Mouse (Mus musculus) thymus, postnatal 4 days (tissue): ENCODE measurements at regions not wholly inside any gene's neighbourhood (a gene's known extent, or its start where the extent isn't known, plus 50 kb on each side); places are given as distances from the start of the nearest gene placed in this dataset.

Source experiments
- DNase-seq: peaks from one replicate; pipeline ENCODE4 v3.0.0; 2021

DNA sequence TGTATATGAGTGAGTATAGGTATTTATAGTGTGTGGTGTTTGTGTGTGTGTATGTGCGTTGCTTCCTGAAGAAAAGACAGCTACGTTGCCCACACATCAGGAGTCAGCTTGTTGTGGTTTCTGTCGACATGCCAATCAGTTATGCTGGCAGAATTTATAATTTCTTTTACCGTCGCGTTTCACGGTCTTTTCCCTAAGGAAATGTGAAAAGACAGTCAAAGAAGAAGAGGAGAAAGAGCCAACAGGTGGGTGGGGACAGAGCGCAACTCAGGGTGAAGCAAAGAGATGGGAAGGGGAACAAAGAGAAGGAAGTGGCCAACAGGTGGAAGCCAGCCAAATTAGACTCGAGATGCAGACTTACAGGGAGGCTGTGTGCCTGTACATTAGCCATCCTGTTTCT is 204.2 kb downstream of the Rpap3 start:
- DNase-seq = no peak

GRCm38 (mm10) chr15:97499821-97500385 is 205.7 kb downstream of the Rpap3 start:
- no peak for DNase-seq

DNA sequence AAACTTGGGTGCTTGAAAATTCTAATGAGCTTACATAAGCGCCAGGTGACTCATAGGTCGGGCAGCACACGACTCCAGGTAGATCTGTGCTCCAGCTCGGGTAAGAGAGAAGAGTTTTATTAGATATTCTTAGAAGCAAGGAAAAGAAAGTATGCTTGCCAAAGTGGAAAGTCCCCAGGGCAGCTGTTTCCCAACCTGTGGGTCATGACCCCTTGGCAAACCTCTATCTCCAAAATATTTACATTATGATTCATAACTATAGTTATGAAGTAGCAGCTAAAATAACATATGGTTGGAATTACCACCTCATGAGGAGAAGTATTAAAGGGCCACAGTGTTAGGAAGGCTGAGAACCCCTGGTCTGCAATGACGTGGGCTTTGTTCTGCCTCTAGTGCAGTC is 206.4 kb downstream of the Rpap3 start:
- DNase-seq = no peak

- peak; percentile 65 for DNase-seq
Measured at GRCm38 (mm10) chr15:97498375-97498774, 207.2 kb downstream of the Rpap3 start.

DNA sequence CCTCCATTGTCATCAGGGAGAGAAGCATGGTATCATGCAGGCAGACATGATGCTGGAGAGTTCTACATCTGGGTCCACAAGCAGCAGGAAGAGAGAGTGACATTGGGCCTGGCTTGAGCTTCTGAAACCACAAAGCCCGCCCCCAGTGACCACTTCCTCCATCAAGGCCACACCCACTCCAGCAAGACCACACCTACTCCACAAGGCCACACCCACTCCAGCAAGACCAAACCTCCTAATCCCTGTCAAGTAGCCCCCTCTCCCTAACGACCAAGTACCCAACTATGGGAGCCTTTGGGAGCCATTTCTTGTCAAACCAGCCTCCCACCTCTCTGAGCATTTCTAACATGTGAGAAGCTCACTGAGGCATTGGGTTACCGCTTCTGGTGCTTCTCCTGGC is 209.6 kb downstream of the Rpap3 start:
- no peak for DNase-seq

DNA sequence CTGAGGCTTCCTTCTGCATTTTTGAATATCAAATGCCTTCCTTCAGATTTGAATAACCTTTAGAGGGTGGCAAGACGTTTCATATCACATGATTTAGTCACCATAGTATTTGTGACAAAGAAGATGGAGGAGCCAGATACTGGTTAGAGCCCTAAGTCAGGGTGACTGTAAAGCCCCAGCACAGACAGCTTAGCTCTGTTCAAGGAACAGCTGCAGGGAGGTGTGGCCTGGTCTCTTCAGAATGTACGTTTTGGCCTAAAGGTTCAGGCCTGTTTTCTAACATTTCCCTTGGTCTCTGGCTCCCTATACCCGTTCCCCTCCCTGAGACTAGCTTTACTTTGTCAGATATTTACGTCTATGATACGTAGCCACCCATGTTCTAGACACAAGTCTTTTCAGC is 212.3 kb downstream of the Rpap3 start:
- no peak for DNase-seq

DNA sequence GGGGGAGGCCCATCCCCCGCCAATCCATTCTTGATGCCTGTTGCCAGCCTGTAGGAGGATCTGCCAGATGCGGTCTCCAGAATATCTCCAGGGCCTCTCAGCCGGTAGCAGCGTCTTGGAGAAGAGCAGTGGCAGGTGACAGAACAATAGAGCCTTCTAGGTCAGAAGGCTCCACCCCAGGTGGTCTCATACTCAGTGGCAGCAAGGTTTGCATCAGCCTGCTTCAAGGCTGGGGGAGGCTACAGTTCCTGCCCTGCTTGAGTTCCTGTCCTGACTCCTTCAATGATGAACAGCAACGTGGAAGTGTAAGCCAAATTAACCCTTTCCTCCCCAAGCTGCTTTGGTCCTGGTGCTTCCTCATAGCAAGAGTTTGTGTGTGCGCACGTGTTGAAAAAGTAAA is 213.8 kb downstream of the Rpap3 start:
- DNase-seq = no peak

DNA sequence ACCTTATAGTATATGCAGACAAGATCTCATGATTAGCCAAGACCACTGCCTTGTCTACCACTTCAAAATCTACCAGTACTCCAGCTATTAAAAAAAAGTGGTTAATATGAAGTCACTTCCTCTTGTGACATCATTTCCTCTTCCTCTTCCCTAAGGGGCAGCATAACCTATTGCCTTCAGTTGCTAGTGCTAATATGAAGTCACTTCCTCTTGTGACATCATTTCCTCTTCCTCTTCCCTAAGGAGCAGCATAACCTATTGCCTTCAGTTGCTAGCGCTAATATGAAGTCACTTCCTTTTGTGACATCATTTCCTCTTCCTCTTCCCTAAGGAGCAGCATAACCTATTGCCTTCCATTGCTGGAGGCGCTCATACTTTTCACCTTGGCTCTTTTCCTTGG is 218.2 kb downstream of the Rpap3 start:
- DNase-seq = no peak

DNA sequence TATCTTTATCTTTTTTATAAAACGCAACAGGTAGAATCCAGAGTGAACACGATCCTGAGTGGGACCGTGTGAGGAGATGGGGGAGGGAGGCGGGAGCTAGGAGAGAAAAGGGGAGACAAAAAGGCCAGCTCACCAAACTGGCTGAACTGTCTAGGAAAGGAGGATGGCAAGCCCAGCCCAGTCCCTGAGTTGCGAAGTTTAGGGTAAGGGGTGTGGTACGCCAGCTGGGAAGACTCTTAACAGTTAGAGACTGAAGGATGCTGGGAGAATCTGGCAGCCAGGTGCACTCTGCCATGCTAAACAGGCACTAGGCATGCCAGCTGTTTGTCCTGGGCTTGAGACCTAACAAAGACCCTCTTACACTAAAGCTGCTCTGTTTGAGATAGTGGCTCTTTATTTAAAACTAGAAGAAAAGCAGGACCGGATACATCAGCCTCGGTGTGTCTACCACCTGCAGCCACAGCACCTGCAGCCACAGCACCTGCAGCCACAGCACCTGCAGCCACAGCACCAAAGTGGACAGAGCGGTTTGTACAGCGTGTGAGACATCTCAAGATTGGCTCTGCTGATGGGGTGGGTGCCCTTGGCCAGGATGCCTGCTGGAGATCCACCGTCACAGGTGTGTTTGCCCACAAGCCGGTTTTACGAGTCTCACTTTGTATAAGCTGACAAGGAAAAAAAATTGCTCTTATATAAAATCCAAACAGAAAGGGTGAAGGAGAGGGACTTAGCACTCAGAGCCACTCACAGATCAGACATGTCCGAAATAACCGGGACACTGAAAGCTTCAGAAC is 225.1 kb upstream of the Amigo2 start:
- no peak for DNase-seq

DNA sequence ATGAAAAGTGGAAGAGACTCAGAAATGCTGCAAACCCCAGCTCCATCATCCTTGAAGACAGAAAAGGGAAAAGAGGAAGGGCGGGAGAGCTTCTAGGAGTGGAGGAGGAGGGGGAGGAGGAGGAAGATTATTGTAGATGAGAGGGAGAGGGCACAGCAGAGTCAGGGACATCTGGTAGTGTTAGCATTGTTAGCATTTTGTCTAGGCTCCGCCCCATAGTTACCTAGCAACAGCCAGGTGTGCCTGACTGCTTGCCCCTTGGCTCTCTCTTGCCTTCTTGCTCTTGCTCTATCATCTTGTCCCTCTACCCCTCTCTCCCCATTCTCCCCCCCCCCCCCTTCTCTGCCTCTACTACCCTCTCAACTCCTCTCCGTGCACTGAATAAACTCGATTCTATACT is 224.4 kb upstream of the Amigo2 start:
- no peak for DNase-seq

DNA sequence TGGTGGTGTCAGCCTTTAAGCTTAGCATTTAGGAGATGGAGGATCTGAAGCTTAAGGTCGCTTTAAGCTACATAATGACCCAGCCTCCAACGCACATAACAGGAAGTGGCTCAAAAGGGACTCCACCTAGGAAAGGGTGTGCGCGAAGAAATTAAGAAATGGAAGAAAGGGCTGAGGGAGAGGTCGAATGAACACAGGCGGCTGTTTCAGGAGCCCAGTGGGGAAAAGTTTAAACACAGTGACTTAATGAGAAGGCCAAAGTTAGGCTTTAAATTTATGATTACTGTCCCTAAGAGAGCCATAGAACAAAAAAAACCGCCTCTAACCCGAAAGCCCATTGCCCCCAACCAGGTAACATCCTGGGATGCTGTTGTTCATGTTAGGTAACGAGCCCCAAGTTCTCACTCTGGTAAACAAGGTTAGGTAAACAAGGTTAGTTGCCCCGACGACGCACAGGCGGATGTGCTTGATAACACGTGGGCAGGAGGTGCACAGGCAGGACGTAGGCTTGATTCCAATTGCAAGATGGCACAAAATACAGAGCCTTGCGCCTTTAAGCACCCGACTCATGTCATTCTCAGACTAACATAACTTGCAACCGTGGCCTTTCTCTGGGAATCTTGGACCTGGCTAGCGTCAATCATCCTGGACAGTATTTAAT is 222.7 kb upstream of the Amigo2 start:
- peak; percentile 47 for DNase-seq

- DNase-seq = peak; percentile 78
Measured at GRCm38 (mm10) chr15:97468732-97469683, 221.9 kb upstream of the Amigo2 start.

GRCm38 (mm10) chr15:97467781-97468485 is 220.8 kb upstream of the Amigo2 start:
- no peak for DNase-seq

DNA sequence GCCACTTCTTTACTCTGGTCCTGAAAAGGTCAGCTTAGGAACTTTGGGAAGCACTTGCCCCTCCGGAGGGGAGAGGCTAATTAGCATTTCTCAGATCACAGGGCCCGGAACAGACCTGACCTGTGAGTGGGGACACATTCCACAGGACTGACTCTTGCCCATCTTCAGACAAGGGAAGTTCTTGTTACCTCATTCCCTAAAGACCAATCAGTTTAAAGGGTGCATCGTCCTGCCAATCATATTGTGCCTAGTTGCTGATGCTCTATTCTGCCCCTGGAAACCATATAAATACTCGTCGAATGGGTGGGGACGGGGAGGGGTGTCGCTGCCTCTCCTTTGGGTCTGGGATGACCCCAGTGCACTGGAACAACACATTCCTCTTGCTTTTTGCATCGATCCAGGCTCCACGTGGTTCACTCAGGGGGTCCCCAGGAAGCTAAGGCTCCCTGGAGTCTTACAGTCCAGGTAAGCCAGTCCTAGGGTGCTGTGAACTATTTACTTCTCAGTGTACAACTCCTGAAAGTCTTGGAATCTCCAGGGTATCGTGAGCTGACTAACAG is 219.9 kb upstream of the Amigo2 start:
- DNase-seq = no peak

GRCm38 (mm10) chr15:97466110-97466509 is 219.0 kb upstream of the Amigo2 start:
- peak; percentile 66 for DNase-seq

DNA sequence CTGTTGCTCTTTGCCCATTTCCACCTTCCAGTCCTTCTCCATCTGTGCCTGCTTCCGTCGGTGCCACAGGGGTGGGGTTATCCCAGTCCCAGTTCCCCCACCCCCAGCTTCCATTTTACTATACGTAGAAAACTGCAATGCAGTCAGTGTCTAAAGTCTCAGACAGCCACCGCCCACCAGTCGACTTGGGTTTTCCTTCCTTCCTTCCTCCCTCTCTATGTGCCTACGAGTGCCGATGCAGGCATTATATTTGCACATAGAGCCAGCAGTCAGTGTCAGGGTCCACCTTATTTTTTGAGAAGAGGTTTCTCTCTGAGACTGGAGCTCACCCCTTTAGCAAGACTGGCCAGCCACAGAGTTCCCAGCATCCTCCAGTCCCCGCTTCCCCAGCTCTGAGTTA is 218.3 kb upstream of the Amigo2 start:
- peak; percentile 45 for DNase-seq

DNA sequence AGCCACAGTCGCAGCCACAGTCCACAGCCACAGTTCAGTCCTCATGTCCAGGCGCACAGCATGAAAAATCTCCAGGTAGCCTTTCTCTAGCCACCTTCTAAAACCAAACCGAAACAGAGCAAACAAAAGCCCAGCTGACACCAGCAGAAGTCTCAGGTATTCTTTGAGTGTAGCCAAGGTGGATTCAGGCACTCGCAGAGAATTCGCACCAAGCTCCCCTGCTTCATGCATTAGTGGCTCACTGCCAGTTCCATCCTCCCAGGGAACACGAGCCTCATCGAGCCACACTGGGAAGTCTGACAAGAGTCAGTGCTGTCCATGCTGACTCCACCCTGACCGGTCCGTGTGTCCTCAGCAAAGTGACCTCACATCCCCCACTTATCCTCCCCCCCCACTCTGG is 217.7 kb upstream of the Amigo2 start:
- DNase-seq = no peak

DNA sequence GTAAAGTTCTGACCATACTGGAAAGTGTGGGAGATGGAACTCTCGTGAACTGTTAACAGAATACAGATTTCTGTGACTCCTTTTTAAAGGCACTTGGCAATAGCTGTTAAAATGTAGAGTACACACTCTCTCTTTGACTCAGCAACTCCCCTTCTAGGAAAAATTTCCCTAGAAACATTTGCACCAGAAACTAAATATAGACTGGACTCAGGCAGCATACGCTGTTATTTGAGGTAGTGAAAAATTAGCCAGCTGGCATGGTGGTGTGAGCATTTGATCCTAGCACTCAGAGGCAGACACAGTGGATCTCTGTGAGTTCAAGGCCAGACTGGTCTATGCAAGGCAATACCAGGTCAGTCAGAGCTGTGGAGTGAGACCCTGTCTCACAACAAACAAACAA is 215.5 kb upstream of the Amigo2 start:
- DNase-seq = no peak

- DNase-seq = no peak
Measured at GRCm38 (mm10) chr15:97462006-97462405, 214.9 kb upstream of the Amigo2 start.

- DNase-seq = no peak
Measured at GRCm38 (mm10) chr15:97461060-97461459, 214.0 kb upstream of the Amigo2 start.

DNA sequence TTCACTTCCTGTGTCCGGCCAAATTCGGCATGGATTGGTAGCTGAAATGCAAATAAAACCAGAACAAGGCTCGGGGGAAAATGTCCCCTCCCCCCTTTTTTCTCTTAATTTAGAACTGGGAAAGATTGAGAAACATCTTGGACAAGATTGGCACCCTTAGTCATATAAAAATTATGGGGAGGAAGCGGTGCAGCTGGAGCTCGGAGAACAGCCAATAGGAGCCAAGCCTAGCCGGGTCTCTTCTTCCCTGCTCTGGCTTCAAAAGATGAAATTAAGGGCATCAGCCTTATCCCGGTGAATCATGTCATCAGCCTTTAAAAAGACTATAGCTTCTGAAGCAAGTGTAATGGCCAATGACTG is 213.3 kb upstream of the Amigo2 start:
- no peak for DNase-seq
